Mouse (Mus musculus): Measurements from ENCODE around the gene Fxyd3. TPM values are rescaled to one million over a fixed set of nuclear protein-coding genes. Genes with fewer than 3 reads are reported as not detected.

The Fxyd3 gene
- polyA plus RNA-seq, 1 experiment = not detected

GRCm38 (mm10) chr7:31106166-31106565 lies 29.7 kb upstream of the Fxyd3 start:
- no peak overlapping the region for H3K4me3 ChIP-seq (ENCODE audit: insufficient read depth, low read depth, low read length)
- no peak for TF ChIP-seq POLR2A (IDR thresholded peaks at IDR 0.05; ENCODE audit: insufficient read depth, low read depth, low read length)
- TF ChIP-seq CTCF (IDR thresholded peaks at IDR 0.05; ENCODE audit: insufficient read depth, low read depth, low read length) = no peak
- 70% methylated on average over 3 of the region's 3 CpGs for WGBS
- H3K4me1 ChIP-seq (ENCODE audit: control insufficient read depth, insufficient read depth, low read length) = peaks cover 4% of the 10 kb centered on the region; the same call in 1 of the 2 replicates
- H3K27ac ChIP-seq (ENCODE audit: insufficient read depth, low read depth, low read length) = no peak overlapping the region

GRCm38 (mm10) chr7:31105061-31105768 lies 28.7 kb upstream of the Fxyd3 start:
- 43% methylated on average over 15 of the region's 15 CpGs for WGBS
- TF ChIP-seq CTCF (IDR thresholded peaks at IDR 0.05; ENCODE audit: insufficient read depth, low read depth, low read length) (peak; percentile 38; the same call in 1 of the 2 replicates), POLR2A (IDR thresholded peaks at IDR 0.05; ENCODE audit: insufficient read depth, low read depth, low read length) (no peak)
- H3K27ac ChIP-seq (ENCODE audit: insufficient read depth, low read depth, low read length) = no peak overlapping the region
- H3K4me3 ChIP-seq (ENCODE audit: insufficient read depth, low read depth, low read length) = no peak overlapping the region
- peaks cover 6% of the 10 kb centered on the region; the same call in 1 of the 2 replicates for H3K4me1 ChIP-seq (ENCODE audit: control insufficient read depth, insufficient read depth, low read length)

GRCm38 (mm10) chr7:31100786-31101185 lies 24.3 kb upstream of the Fxyd3 start:
- H3K4me3 ChIP-seq (ENCODE audit: insufficient read depth, low read depth, low read length) = no peak overlapping the region
- H3K4me1 ChIP-seq (ENCODE audit: control insufficient read depth, insufficient read depth, low read length) = peaks cover 9% of the 10 kb centered on the region; the same call in 1 of the 2 replicates
- TF ChIP-seq POLR2A (IDR thresholded peaks at IDR 0.05; ENCODE audit: insufficient read depth, low read depth, low read length) = no peak
- TF ChIP-seq CTCF (IDR thresholded peaks at IDR 0.05; ENCODE audit: insufficient read depth, low read depth, low read length) = no peak
- no peak overlapping the region for H3K27ac ChIP-seq (ENCODE audit: insufficient read depth, low read depth, low read length)
- 72% methylated on average over 14 of the region's 14 CpGs for WGBS

GRCm38 (mm10) chr7:31099612-31099982 lies 23.1 kb upstream of the Fxyd3 start:
- Histone ChIP-seq H3K4me3 (ENCODE audit: insufficient read depth, low read depth, low read length) (no peak overlapping the region), H3K4me1 (ENCODE audit: control insufficient read depth, insufficient read depth, low read length) (peaks cover 11% of the 10 kb centered on the region), H3K27ac (ENCODE audit: insufficient read depth, low read depth, low read length) (no peak overlapping the region)
- 89% methylated on average over 6 of the region's 6 CpGs for WGBS
- peak; percentile 11; the same call in 1 of the 2 replicates for TF ChIP-seq CTCF (IDR thresholded peaks at IDR 0.05; ENCODE audit: insufficient read depth, low read depth, low read length)
- TF ChIP-seq POLR2A (IDR thresholded peaks at IDR 0.05; ENCODE audit: insufficient read depth, low read depth, low read length) = no peak

- TF ChIP-seq POLR2A (IDR thresholded peaks at IDR 0.05; ENCODE audit: insufficient read depth, low read depth, low read length) (no peak), CTCF (IDR thresholded peaks at IDR 0.05; ENCODE audit: insufficient read depth, low read depth, low read length) (no peak)
- Histone ChIP-seq H3K4me3 (ENCODE audit: insufficient read depth, low read depth, low read length) (no peak overlapping the region), H3K27ac (ENCODE audit: insufficient read depth, low read depth, low read length) (no peak overlapping the region), H3K4me1 (ENCODE audit: control insufficient read depth, insufficient read depth, low read length) (peaks cover 18% of the 10 kb centered on the region)
- 77% methylated on average over 22 of the region's 22 CpGs for WGBS
These were observed 22.4 kb upstream of the Fxyd3 start for GRCm38 (mm10) chr7:31098697-31099611.

- H3K4me3 ChIP-seq (ENCODE audit: insufficient read depth, low read depth, low read length) = no peak overlapping the region
- TF ChIP-seq POLR2A (IDR thresholded peaks at IDR 0.05; ENCODE audit: insufficient read depth, low read depth, low read length) = no peak
- peak; percentile 93 for TF ChIP-seq CTCF (IDR thresholded peaks at IDR 0.05; ENCODE audit: insufficient read depth, low read depth, low read length)
- H3K27ac ChIP-seq (ENCODE audit: insufficient read depth, low read depth, low read length) = no peak overlapping the region
- H3K4me1 ChIP-seq (ENCODE audit: control insufficient read depth, insufficient read depth, low read length) = peaks cover 25% of the 10 kb centered on the region
- WGBS = 42% methylated on average over 20 of the region's 20 CpGs
These were observed 21.2 kb upstream of the Fxyd3 start for GRCm38 (mm10) chr7:31097583-31098248.

- 82% methylated on average over 9 of the region's 9 CpGs for WGBS
- Histone ChIP-seq H3K4me1 (ENCODE audit: control insufficient read depth, insufficient read depth, low read length) (peaks cover 27% of the 10 kb centered on the region), H3K27ac (ENCODE audit: insufficient read depth, low read depth, low read length) (no peak overlapping the region), H3K4me3 (ENCODE audit: insufficient read depth, low read depth, low read length) (no peak overlapping the region)
- TF ChIP-seq CTCF (IDR thresholded peaks at IDR 0.05; ENCODE audit: insufficient read depth, low read depth, low read length) (no peak), POLR2A (IDR thresholded peaks at IDR 0.05; ENCODE audit: insufficient read depth, low read depth, low read length) (no peak)
These were observed 20.5 kb upstream of the Fxyd3 start for GRCm38 (mm10) chr7:31096892-31097564.

- H3K4me1 ChIP-seq (ENCODE audit: control insufficient read depth, insufficient read depth, low read length) = peaks cover 27% of the 10 kb centered on the region
- WGBS = 34% methylated on average over 12 of the region's 12 CpGs
- no peak for TF ChIP-seq CTCF (IDR thresholded peaks at IDR 0.05; ENCODE audit: insufficient read depth, low read depth, low read length)
- TF ChIP-seq POLR2A (IDR thresholded peaks at IDR 0.05; ENCODE audit: insufficient read depth, low read depth, low read length) = no peak
- H3K4me3 ChIP-seq (ENCODE audit: insufficient read depth, low read depth, low read length) = no peak overlapping the region
- no peak overlapping the region for H3K27ac ChIP-seq (ENCODE audit: insufficient read depth, low read depth, low read length)
These were observed 18.4 kb upstream of the Fxyd3 start for GRCm38 (mm10) chr7:31094774-31095501.

All from olfactory bulb, adult 2 months (tissue).